Mouse (Mus musculus) telencephalon, adult 2 months (tissue): ENCODE data around the gene Gm10842.

Experiments
- DNase-seq: peaks from one replicate; pipeline ENCODE4 v3.0.0-alpha.2; 2011; ENCODE audit warnings: low read depth, low spot score

Gene Gm10842

GRCm38 (mm10) chr11:105152357-105152899, 5.7 kb downstream of the Gm10842 start:
- no peak for DNase-seq

- DNase-seq: no peak
Observed at GRCm38 (mm10) chr11:105153068-105153833, 6.6 kb downstream of the Gm10842 start.

GRCm38 (mm10) chr11:105155915-105156314, 9.2 kb downstream of the Gm10842 start:
- no peak for DNase-seq

- DNase-seq: no peak
Observed at GRCm38 (mm10) chr11:105156748-105157267, 10.1 kb downstream of the Gm10842 start.

- DNase-seq: no peak
Observed at GRCm38 (mm10) chr11:105158047-105158446, 11.4 kb downstream of the Gm10842 start.

GRCm38 (mm10) chr11:105159673-105160360, 13.1 kb downstream of the Gm10842 start:
- no peak for DNase-seq

GRCm38 (mm10) chr11:105161411-105161810, 14.7 kb downstream of the Gm10842 start:
- DNase-seq: no peak

GRCm38 (mm10) chr11:105164516-105165510, 18.1 kb downstream of the Gm10842 start:
- DNase-seq: no peak

- no peak for DNase-seq
Observed at GRCm38 (mm10) chr11:105166780-105167179, 20.1 kb downstream of the Gm10842 start.

GRCm38 (mm10) chr11:105178516-105178915, 31.8 kb downstream of the Gm10842 start, which contains the start of gene Tlk2:
TSS of gene Tlk2 (plus strand) at chr11:105178807.
- no peak for DNase-seq

- no peak for DNase-seq
Observed at GRCm38 (mm10) chr11:105179523-105179922, 32.8 kb downstream of the Gm10842 start.

- no peak for DNase-seq
Observed at GRCm38 (mm10) chr11:105180471-105181091, 33.9 kb downstream of the Gm10842 start.

GRCm38 (mm10) chr11:105181126-105181637, 34.5 kb downstream of the Gm10842 start:
- DNase-seq: peak; percentile 52

- DNase-seq: no peak
Observed at GRCm38 (mm10) chr11:105181689-105182460, 35.2 kb downstream of the Gm10842 start.

- no peak for DNase-seq
Observed at GRCm38 (mm10) chr11:105182461-105182855, 35.8 kb downstream of the Gm10842 start.

GRCm38 (mm10) chr11:105184678-105185077, 38.0 kb downstream of the Gm10842 start:
- DNase-seq: no peak

GRCm38 (mm10) chr11:105192186-105192585, 45.5 kb downstream of the Gm10842 start:
- no peak for DNase-seq
